In genomic region chr8:9174865-9175565, GRCm38 (mm10) we compare ENCODE assay signal across 8 mouse cellular contexts.
A peak's percentile ranks its signal among the peaks of the same experiment; 100 is the strongest.
DNase-seq lines count a peak whose midpoint lies in the region; ATAC-seq and TF ChIP-seq lines count a peak whose summit lies in the region.

No protein-coding gene starts in this region.

- in situ Hi-C loops in CH12.LX (cut with MboI; ENCODE audit: low pct_ligation_motif_present, low pct_unique_long_range_greater_than_20kb, low sequenced_read_pairs): no loop called here

- no peak overlapping the region for H3K9ac ChIP-seq in forebrain, embryonic 12.5 days
- no peak overlapping the region for H3K9ac ChIP-seq in CH12.LX (ENCODE audit: insufficient read depth, low read depth)

- H3K79me2 ChIP-seq in CH12.LX (replicated peaks; ENCODE audit: control insufficient read depth, extremely low read depth, insufficient read depth, poor library complexity, severe bottlenecking): no peaks in the 10 kb centered on the region

- no peaks in the 10 kb centered on the region for H3K36me3 ChIP-seq in forebrain, embryonic 10.5 days (replicated peaks)
- no peaks in the 10 kb centered on the region for H3K36me3 ChIP-seq in forebrain, embryonic 12.5 days (replicated peaks)
- H3K36me3 ChIP-seq in CH12.LX (replicated peaks in 1 of 2; ENCODE audit: control insufficient read depth in 1 of 2, insufficient read depth in 1 of 2, low read length in 1 of 2): no peaks in the 10 kb centered on the region

- H3K4me3 ChIP-seq in forebrain, embryonic 10.5 days: no peak overlapping the region
- H3K4me3 ChIP-seq in forebrain, embryonic 12.5 days (replicated peaks): no peak overlapping the region
- H3K4me3 ChIP-seq in CH12.LX (replicated peaks in 1 of 3; ENCODE audit: low read depth in 2 of 3, low read length in 2 of 3, poor library complexity in 1 of 3): no peak overlapping the region
- no peak overlapping the region for H3K4me3 ChIP-seq in gastrocnemius, adult 2 months

- peaks cover 5% of the 10 kb centered on the region; the same call in 1 of the 2 replicates for H3K9me3 ChIP-seq in forebrain, embryonic 10.5 days
- H3K9me3 ChIP-seq in forebrain, embryonic 12.5 days: no peaks in the 10 kb centered on the region
- peaks cover 67% of the 10 kb centered on the region for H3K9me3 ChIP-seq in CH12.LX (replicated peaks; ENCODE audit: low read length)

- H3K4me2 ChIP-seq in forebrain, embryonic 12.5 days: no peak overlapping the region
- no peak overlapping the region for H3K4me2 ChIP-seq in CH12.LX (ENCODE audit: insufficient read depth, low read depth, poor library complexity, severe bottlenecking)

- H3K27me3 ChIP-seq in forebrain, embryonic 10.5 days (ENCODE audit: poor library complexity, severe bottlenecking): peaks cover 16% of the 10 kb centered on the region
- H3K27me3 ChIP-seq in forebrain, embryonic 12.5 days: no peaks in the 10 kb centered on the region
- no peaks in the 10 kb centered on the region for H3K27me3 ChIP-seq in CH12.LX (replicated peaks)

- WGBS in forebrain, embryonic 10.5 days: 48% methylated on average over 9 of the region's 9 CpGs
- 35% methylated on average over 9 of the region's 9 CpGs for WGBS in forebrain, embryonic 12.5 days
- 23% methylated on average over 9 of the region's 9 CpGs for WGBS in large intestine, adult 2 months

- TF ChIP-seq EP300 in CH12.LX (IDR thresholded peaks at IDR 0.05; ENCODE audit: low read length): no peak

- H3K4me1 ChIP-seq in forebrain, embryonic 10.5 days: peaks cover 17% of the 10 kb centered on the region; the same call in 1 of the 2 replicates
- H3K4me1 ChIP-seq in forebrain, embryonic 12.5 days: peaks cover 4% of the 10 kb centered on the region; the same call in 1 of the 2 replicates
- no peaks in the 10 kb centered on the region for H3K4me1 ChIP-seq in CH12.LX (ENCODE audit: control insufficient read depth in 1 of 2, insufficient read depth in 2 of 2)

- TF ChIP-seq POLR2A in CH12.LX (IDR thresholded peaks at IDR 0.05; ENCODE audit: low read depth, low read length): no peak

- dilution Hi-C loops in CH12.LX (cut with MboI; ENCODE audit: extremely low pct_ligation_motif_present, extremely low pct_unique_long_range_greater_than_20kb, low sequenced_read_pairs): no loop called here

- peak; percentile 50 for DNase-seq in forebrain, embryonic 10.5 days (ENCODE audit: extremely low spot score, low spot score)
- no peak for DNase-seq in CH12.LX (ENCODE audit: extremely low read depth)
- DNase-seq in cerebellum, adult 9-10 months: peak; percentile 21
- peak; percentile 49 for DNase-seq in gastrocnemius, adult 2 months
- DNase-seq in large intestine, adult 2 months (ENCODE audit: low read depth, low spot score): peak; percentile 32
- peak; percentile 83 for DNase-seq in lung, postnatal 36 days
- peak; percentile 58 for DNase-seq in thymus, postnatal 4 days

- peak; percentile 11 for TF ChIP-seq RAD21 in CH12.LX (IDR thresholded peaks at IDR 0.05; ENCODE audit: low read depth, low read length)

- no peak overlapping the region for H3K27ac ChIP-seq in forebrain, embryonic 10.5 days
- no peak overlapping the region for H3K27ac ChIP-seq in forebrain, embryonic 12.5 days
- no peak overlapping the region for H3K27ac ChIP-seq in CH12.LX (ENCODE audit: insufficient read depth, low read depth)
- H3K27ac ChIP-seq in gastrocnemius, adult 2 months: no peak overlapping the region

- intact Hi-C loops in gastrocnemius, adult 2 months (cut with DNase I): loop anchor here (10.0 kb wide), 1 partner anchor 180 kb away; no protein-coding TSS in a partner anchor

- peak in 1 of 2 experiments; percentile 20; a peak in 1 of 4 replicates for TF ChIP-seq CTCF in CH12.LX (conservative IDR thresholded peaks at IDR 0.05 in 1 of 2, IDR thresholded peaks at IDR 0.05 in 1 of 2; ENCODE audit: low read depth in 2 of 2, low read length in 2 of 2)
- TF ChIP-seq CTCF in gastrocnemius, adult 2 months (IDR thresholded peaks at IDR 0.05): peak; percentile 84

- no peak for ATAC-seq in forebrain, embryonic 12.5 days (ENCODE audit: low FRiP score)

TF ChIP-seq in CH12.LX, 34 proteins besides CTCF, POLR2A, EP300 and RAD21:
- TF ChIP-seq CHD1 (IDR thresholded peaks at IDR 0.05; ENCODE audit: low read depth, low read length): no peak
- no peak for TF ChIP-seq ZNF384 (IDR thresholded peaks at IDR 0.05; ENCODE audit: low read depth, low read length)
- TF ChIP-seq NELFE (IDR thresholded peaks at IDR 0.05; ENCODE audit: low read depth, low read length): no peak
- TF ChIP-seq ZKSCAN1 (IDR thresholded peaks at IDR 0.05; ENCODE audit: borderline replicate concordance, low read depth, low read length): no peak
- no peak for TF ChIP-seq CHD2 (IDR thresholded peaks at IDR 0.05; ENCODE audit: low read length)
- no peak for TF ChIP-seq MAZ (IDR thresholded peaks at IDR 0.05; ENCODE audit: low read depth, low read length)
- TF ChIP-seq GABPA (IDR thresholded peaks at IDR 0.05; ENCODE audit: insufficient replicate concordance, low read depth, low read length): no peak
- TF ChIP-seq ZMIZ1 (IDR thresholded peaks at IDR 0.05; ENCODE audit: low read depth, low read length): no peak
